Mouse (Mus musculus): Measurements from ENCODE around the gene Abl1. TPM values are rescaled to one million over a fixed set of nuclear protein-coding genes. Genes with fewer than 3 reads are reported as not detected.

The Abl1 gene
- polyA plus RNA-seq, 1 experiment from 2014 or later: 41.2 TPM

GRCm38 (mm10) chr2:31767104-31767503 lies 78.9 kb downstream of the Abl1 start:
- Histone ChIP-seq H3K4me1 (replicated peaks) (peaks cover 95% of the 10 kb centered on the region), H3K4me3 (no peak overlapping the region), H3K9me3 (replicated peaks) (no peaks in the 10 kb centered on the region), H3K27me3 (replicated peaks) (no peaks in the 10 kb centered on the region), H3K27ac (ENCODE audit: poor library complexity, severe bottlenecking) (0 out of 2 replicates have a peak overlapping the region, but pooled peaks have one; percentile 34), H3K9ac (no peak overlapping the region), H3K4me2 (no peak overlapping the region), H3K36me3 (0 out of 2 replicates have a peak, but pooled peaks cover 2% of the 10 kb centered on the region)
- ATAC-seq (ENCODE audit: insufficient number of reproducible peaks, low FRiP score): no peak
- WGBS: 85% methylated on average over 6 of the region's 6 CpGs

- Histone ChIP-seq H3K27me3 (replicated peaks) (no peaks in the 10 kb centered on the region), H3K9me3 (replicated peaks) (no peaks in the 10 kb centered on the region), H3K9ac (no peak overlapping the region), H3K4me2 (no peak overlapping the region), H3K36me3 (0 out of 2 replicates have a peak, but pooled peaks cover 2% of the 10 kb centered on the region), H3K4me3 (no peak overlapping the region), H3K4me1 (replicated peaks) (peaks cover 90% of the 10 kb centered on the region), H3K27ac (ENCODE audit: poor library complexity, severe bottlenecking) (peak overlapping the region; percentile 68)
- WGBS: 79% methylated on average over 4 of the region's 4 CpGs
- no peak for ATAC-seq (ENCODE audit: insufficient number of reproducible peaks, low FRiP score)
Measured at GRCm38 (mm10) chr2:31767815-31768214, 79.6 kb downstream of the Abl1 start.

GRCm38 (mm10) chr2:31769115-31769514 lies 80.9 kb downstream of the Abl1 start:
- Histone ChIP-seq H3K4me1 (replicated peaks) (peaks cover 89% of the 10 kb centered on the region), H3K4me2 (peak overlapping the region; percentile 61), H3K27me3 (replicated peaks) (no peaks in the 10 kb centered on the region), H3K9ac (peak overlapping the region; percentile 40; the same call in 1 of the 2 replicates), H3K36me3 (0 out of 2 replicates have a peak, but pooled peaks cover 2% of the 10 kb centered on the region), H3K27ac (ENCODE audit: poor library complexity, severe bottlenecking) (peak overlapping the region; percentile 91), H3K9me3 (replicated peaks) (no peaks in the 10 kb centered on the region), H3K4me3 (peak overlapping the region; percentile 14; the same call in 1 of the 2 replicates)
- 27% methylated on average over 4 of the region's 4 CpGs for WGBS
- no peak for ATAC-seq (ENCODE audit: insufficient number of reproducible peaks, low FRiP score)

GRCm38 (mm10) chr2:31769631-31770111 lies 81.5 kb downstream of the Abl1 start:
- peak; percentile 60 for ATAC-seq (ENCODE audit: insufficient number of reproducible peaks, low FRiP score)
- Histone ChIP-seq H3K27ac (ENCODE audit: poor library complexity, severe bottlenecking) (peak overlapping the region; percentile 91), H3K36me3 (0 out of 2 replicates have a peak, but pooled peaks cover 4% of the 10 kb centered on the region), H3K4me1 (replicated peaks) (peaks cover 84% of the 10 kb centered on the region), H3K4me2 (peak overlapping the region; percentile 61), H3K9ac (peak overlapping the region; percentile 40; the same call in 1 of the 2 replicates), H3K4me3 (0 out of 2 replicates have a peak overlapping the region, but pooled peaks have one; percentile 14), H3K9me3 (replicated peaks) (no peaks in the 10 kb centered on the region), H3K27me3 (replicated peaks) (no peaks in the 10 kb centered on the region)
- 20% methylated on average over 6 of the region's 6 CpGs for WGBS

GRCm38 (mm10) chr2:31770781-31771441 lies 82.7 kb downstream of the Abl1 start:
- Histone ChIP-seq H3K36me3 (0 out of 2 replicates have a peak, but pooled peaks cover 7% of the 10 kb centered on the region), H3K9me3 (replicated peaks) (no peaks in the 10 kb centered on the region), H3K27me3 (replicated peaks) (no peaks in the 10 kb centered on the region), H3K27ac (ENCODE audit: poor library complexity, severe bottlenecking) (peak overlapping the region; percentile 91), H3K4me1 (replicated peaks) (peaks cover 74% of the 10 kb centered on the region), H3K4me3 (no peak overlapping the region), H3K9ac (no peak overlapping the region; the same call in 1 of the 2 replicates), H3K4me2 (peak overlapping the region; percentile 21)
- peak; percentile 65; the same call in 1 of the 2 replicates for ATAC-seq (ENCODE audit: insufficient number of reproducible peaks, low FRiP score)
- 19% methylated on average over 7 of the region's 7 CpGs for WGBS

GRCm38 (mm10) chr2:31776479-31776878 lies 88.3 kb downstream of the Abl1 start:
- H3K4me3 ChIP-seq: no peak overlapping the region
- H3K9ac ChIP-seq: no peak overlapping the region
- 72% methylated on average over 3 of the region's 3 CpGs for WGBS
- ATAC-seq (ENCODE audit: insufficient number of reproducible peaks, low FRiP score): no peak
- H3K36me3 ChIP-seq: peaks cover 48% of the 10 kb centered on the region
- peak overlapping the region; percentile 63 for H3K27ac ChIP-seq (ENCODE audit: poor library complexity, severe bottlenecking)
- peaks cover 36% of the 10 kb centered on the region for H3K4me1 ChIP-seq (replicated peaks)
- no peak overlapping the region for H3K4me2 ChIP-seq
- H3K9me3 ChIP-seq (replicated peaks): no peaks in the 10 kb centered on the region
- no peaks in the 10 kb centered on the region for H3K27me3 ChIP-seq (replicated peaks)

- H3K4me3 ChIP-seq: no peak overlapping the region
- 88% methylated on average over 2 of the region's 2 CpGs for WGBS
- peaks cover 19% of the 10 kb centered on the region for H3K4me1 ChIP-seq (replicated peaks)
- no peak overlapping the region for H3K27ac ChIP-seq (ENCODE audit: poor library complexity, severe bottlenecking)
- H3K9ac ChIP-seq: no peak overlapping the region
- peaks cover 76% of the 10 kb centered on the region for H3K36me3 ChIP-seq
- no peak for ATAC-seq (ENCODE audit: insufficient number of reproducible peaks, low FRiP score)
- no peaks in the 10 kb centered on the region for H3K27me3 ChIP-seq (replicated peaks)
- no peak overlapping the region for H3K4me2 ChIP-seq
- H3K9me3 ChIP-seq (replicated peaks): no peaks in the 10 kb centered on the region
Measured at GRCm38 (mm10) chr2:31779258-31779657, 91.1 kb downstream of the Abl1 start.

- no peak overlapping the region for H3K4me2 ChIP-seq
- no peak for ATAC-seq (ENCODE audit: insufficient number of reproducible peaks, low FRiP score)
- no peaks in the 10 kb centered on the region for H3K27me3 ChIP-seq (replicated peaks)
- H3K9ac ChIP-seq: no peak overlapping the region
- no peak overlapping the region for H3K4me3 ChIP-seq
- peaks cover 92% of the 10 kb centered on the region for H3K36me3 ChIP-seq
- 77% methylated on average over 8 of the region's 8 CpGs for WGBS
- H3K27ac ChIP-seq (ENCODE audit: poor library complexity, severe bottlenecking): no peak overlapping the region
- 0 out of 2 replicates have a peak, but pooled peaks cover 8% of the 10 kb centered on the region for H3K4me1 ChIP-seq (replicated peaks)
- no peaks in the 10 kb centered on the region for H3K9me3 ChIP-seq (replicated peaks)
Measured at GRCm38 (mm10) chr2:31782958-31783602, 94.9 kb downstream of the Abl1 start.

GRCm38 (mm10) chr2:31785074-31785473 lies 96.9 kb downstream of the Abl1 start:
- no peak for ATAC-seq (ENCODE audit: insufficient number of reproducible peaks, low FRiP score)

GRCm38 (mm10) chr2:31787029-31787428 lies 98.9 kb downstream of the Abl1 start:
- peaks cover 94% of the 10 kb centered on the region for H3K36me3 ChIP-seq
- no peaks in the 10 kb centered on the region for H3K9me3 ChIP-seq (replicated peaks)
- no peaks in the 10 kb centered on the region for H3K4me1 ChIP-seq (replicated peaks)
- no peaks in the 10 kb centered on the region for H3K27me3 ChIP-seq (replicated peaks)
- H3K9ac ChIP-seq: no peak overlapping the region
- no peak overlapping the region for H3K4me3 ChIP-seq
- no peak overlapping the region for H3K4me2 ChIP-seq
- WGBS: 24% methylated on average over 7 of the region's 7 CpGs
- no peak for ATAC-seq (ENCODE audit: insufficient number of reproducible peaks, low FRiP score)
- no peak overlapping the region for H3K27ac ChIP-seq (ENCODE audit: poor library complexity, severe bottlenecking)

More at GRCm38 (mm10) chr2:31785074-31785473, 96.9 kb downstream of the Abl1 start:
- Histone ChIP-seq H3K27me3 (replicated peaks) (no peaks in the 10 kb centered on the region), H3K9me3 (replicated peaks) (no peaks in the 10 kb centered on the region), H3K36me3 (peaks cover 94% of the 10 kb centered on the region), H3K4me3 (no peak overlapping the region), H3K27ac (ENCODE audit: poor library complexity, severe bottlenecking) (no peak overlapping the region), H3K4me2 (no peak overlapping the region), H3K4me1 (replicated peaks) (0 out of 2 replicates have a peak, but pooled peaks cover 8% of the 10 kb centered on the region), H3K9ac (no peak overlapping the region)
- WGBS: 47% methylated on average over 9 of the region's 9 CpGs

GRCm38 (mm10) chr2:31788227-31788626 lies 100.1 kb downstream of the Abl1 start:
- 91% methylated on average over 3 of the region's 3 CpGs for WGBS
- ATAC-seq (ENCODE audit: insufficient number of reproducible peaks, low FRiP score): no peak
- peaks cover 94% of the 10 kb centered on the region for H3K36me3 ChIP-seq

More at GRCm38 (mm10) chr2:31788227-31788626, 100.1 kb downstream of the Abl1 start:
- H3K4me1 ChIP-seq (replicated peaks): no peaks in the 10 kb centered on the region
- no peak overlapping the region for H3K4me2 ChIP-seq
- no peak overlapping the region for H3K4me3 ChIP-seq
- no peaks in the 10 kb centered on the region for H3K9me3 ChIP-seq (replicated peaks)
- no peak overlapping the region for H3K27ac ChIP-seq (ENCODE audit: poor library complexity, severe bottlenecking)
- H3K9ac ChIP-seq: no peak overlapping the region
- H3K27me3 ChIP-seq (replicated peaks): no peaks in the 10 kb centered on the region

All from heart, embryonic 12.5 days (tissue).